Mouse (Mus musculus): ENCODE data around the gene Gabrb1. TPM values are rescaled to one million over a fixed set of nuclear protein-coding genes. Genes with fewer than 3 reads are reported as not detected.
"Not testable (repeated sequence)": the region's sequence is repeated elsewhere in the genome, so short reads cannot be mapped to it uniquely, and the experiment has no call there.

The Gabrb1 gene
- total RNA-seq, 2 experiments from 2014 or later = not detected

DNA sequence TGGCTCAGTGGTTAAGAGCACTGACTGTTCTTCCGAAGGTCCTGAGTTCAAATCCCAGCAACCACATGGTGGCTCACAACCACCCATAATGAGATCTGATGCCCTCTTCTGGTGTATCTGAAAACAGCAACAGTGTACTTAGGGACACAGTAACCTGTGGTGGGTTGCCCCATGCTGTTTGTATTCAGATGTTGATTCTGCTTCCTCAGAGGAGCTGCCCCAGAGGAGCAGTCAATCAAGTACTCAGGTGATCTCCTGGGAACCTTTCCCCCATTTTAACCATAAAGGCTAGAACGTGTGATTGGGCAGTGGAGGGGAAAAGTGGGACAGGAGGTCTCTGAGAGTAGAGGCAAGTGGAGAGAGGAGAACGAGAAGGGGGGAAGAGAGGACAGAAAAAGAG is 497.8 kb downstream of the Gabrb1 start:
- not testable (repeated sequence) for ATAC-seq (replicated peaks; ENCODE audit: low FRiP score, poor library complexity, severe bottlenecking)

DNA sequence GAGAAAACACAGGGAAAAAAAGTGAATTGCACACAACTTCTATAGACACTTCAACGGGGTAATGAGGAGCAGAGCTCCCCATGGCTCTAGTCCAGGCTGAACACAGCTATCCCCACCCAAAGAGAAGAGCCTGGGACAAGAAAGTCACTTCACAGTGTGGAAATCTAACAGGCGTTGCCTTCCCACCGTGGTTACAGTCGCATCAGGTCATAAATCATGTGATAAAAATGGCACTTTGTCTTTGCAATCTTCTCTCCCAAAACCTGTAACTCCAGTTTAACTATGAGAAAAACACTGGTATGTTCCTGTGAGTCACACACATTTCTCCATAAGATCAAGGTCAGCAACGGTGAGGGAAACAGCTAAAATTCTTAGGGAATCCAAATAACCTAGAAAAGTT is 498.7 kb downstream of the Gabrb1 start:
- no peak for ATAC-seq (replicated peaks; ENCODE audit: low FRiP score, poor library complexity, severe bottlenecking)

DNA sequence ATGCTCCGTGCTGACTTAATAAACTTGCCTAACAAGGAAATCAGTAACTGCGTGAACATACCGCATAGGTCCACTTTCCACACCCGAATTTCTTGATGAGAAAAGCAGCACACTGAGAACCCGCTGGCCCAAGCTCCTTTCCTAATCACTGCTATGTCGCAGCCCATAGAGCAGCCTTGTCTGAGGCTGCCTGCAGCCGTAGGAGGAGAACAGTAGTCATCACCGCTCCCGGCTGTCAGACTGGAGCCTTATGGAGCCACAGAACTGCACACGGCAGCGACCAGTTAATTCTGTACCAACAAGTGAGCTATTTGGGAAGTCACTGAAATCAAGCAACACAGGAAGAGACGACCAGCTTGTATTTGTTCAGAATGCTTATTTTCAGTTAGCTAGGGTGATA is 500.8 kb downstream of the Gabrb1 start:
- no peak for ATAC-seq (replicated peaks; ENCODE audit: low FRiP score, poor library complexity, severe bottlenecking)

DNA sequence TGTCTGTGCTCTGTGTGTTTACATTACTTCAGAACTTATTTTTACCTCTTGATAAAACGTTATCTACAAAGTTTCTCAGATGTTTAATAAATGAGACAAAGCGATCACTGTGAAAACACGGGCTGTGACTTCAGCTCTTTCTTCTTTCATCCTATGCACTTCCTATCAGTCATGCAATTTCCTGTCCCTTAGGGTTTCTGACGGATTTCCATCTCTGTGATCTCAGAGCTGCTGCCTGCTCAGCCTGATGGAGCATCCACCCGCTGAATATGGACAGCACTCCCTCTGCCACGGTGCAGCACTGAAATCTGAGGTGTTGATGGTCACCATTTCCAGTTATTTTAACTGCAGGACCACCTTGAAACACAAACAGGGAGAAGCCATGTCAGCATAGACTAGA is 501.6 kb downstream of the Gabrb1 start:
- ATAC-seq (replicated peaks; ENCODE audit: low FRiP score, poor library complexity, severe bottlenecking) = no peak

DNA sequence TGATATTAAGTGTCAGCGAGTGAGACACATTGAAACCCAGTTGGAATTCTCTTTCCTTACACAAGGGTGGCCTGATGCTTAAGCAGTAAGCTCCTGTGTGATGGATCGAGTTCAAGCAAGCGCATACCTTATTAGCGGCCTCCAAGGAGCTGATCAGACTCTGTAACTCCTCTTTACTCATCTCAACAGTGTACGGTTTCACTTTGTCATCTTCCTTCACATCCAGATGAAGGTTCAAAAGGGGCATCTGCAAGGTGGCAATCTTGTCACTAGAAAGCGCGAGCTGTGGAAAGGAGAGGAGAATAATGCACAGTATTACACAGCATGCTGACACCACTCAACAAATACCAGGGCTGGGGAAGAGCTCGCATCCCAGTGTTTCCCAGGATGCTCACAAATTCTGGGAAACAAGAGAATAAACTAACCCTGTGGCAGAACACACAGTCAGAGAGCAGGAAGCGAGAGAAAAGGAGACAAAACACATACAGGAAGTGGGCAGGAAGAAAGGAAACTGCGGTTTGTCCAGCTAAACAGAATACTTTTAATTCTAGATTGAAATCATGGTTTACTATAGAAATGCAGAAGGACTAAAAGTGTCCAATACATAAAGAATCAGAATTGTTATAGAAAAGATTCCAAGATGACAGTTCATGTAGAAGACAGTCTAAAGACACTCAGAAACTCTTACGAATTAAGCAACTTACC is 503.0 kb downstream of the Gabrb1 start:
- no peak for ATAC-seq (replicated peaks; ENCODE audit: low FRiP score, poor library complexity, severe bottlenecking)

DNA sequence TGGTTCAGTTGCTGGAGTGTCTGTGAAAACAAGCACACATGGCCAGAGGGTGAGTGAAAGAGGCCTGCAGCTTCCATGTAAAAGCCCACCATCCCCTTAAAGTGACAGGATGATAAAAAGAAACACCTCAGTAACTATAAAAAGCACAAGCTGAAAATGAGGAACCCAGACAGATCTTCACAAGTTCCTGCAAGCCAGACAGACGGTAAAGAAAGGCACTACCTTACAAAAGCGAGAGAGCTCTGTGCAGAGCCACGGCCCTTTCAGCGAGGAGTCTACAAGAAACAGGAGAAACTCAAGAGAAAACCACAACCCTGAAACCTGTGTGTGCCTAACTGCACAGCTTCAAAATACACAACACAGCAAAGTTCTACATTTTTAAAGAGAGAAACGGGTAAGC is 504.9 kb downstream of the Gabrb1 start:
- no peak for ATAC-seq (replicated peaks; ENCODE audit: low FRiP score, poor library complexity, severe bottlenecking)

DNA sequence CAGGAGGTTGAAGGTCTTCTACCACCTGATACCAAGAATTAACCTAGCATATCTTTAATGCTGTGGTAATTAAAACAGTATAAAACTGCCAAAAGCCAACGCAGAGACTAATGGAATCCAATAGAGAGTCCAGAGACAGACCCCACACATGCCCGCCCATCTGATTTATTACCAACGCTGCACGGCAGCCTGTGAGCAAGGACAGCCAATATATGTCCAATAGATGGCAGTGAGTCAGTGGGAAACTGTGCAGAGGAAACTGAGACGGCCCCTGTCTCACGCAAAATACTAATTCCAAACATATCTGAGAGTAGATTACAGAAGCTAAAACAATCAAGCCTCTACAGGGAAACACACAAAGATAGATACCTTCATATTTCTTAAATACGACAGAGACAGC is 506.5 kb downstream of the Gabrb1 start:
- no peak for ATAC-seq (replicated peaks; ENCODE audit: low FRiP score, poor library complexity, severe bottlenecking)

DNA sequence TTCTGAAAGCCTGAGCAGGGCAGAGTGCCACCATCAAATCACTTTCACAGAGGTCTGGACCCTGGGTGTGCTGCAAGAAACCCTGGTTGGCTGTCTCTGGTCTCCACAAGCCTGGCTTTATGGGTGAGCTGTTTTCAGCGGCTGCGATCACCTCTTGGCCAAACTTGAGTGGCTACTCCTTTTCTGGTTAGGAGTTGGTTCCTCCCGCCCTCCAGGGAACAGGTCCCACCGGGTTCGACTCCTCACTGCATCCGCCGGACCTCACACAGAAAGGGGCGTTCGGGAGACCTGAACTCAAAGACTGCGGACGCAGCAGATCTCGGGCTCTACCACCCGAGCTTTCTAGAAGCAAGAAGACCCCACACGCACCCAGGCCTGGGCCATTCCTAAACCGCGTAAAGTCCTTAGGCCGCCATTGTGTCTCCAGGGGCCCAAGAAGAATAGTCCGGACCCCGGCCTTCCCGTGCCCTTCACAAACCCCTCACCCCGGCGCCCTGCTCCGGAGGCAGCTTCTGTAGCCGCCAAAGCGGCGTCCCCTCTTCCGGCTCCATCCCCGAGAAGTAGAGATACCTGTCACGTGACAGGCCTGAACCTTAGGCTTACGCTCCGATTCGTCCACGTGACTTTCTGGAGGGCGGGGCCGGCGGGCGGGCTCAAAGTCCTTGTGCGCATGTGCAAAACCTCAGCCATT is 509.8 kb downstream of the Gabrb1 start, which contains the start of gene Commd8:
TSS of gene Commd8 (minus strand) at position 596 of the 691 bp plus-strand sequence.
- peak; percentile 92 for ATAC-seq (replicated peaks; ENCODE audit: low FRiP score, poor library complexity, severe bottlenecking)

DNA sequence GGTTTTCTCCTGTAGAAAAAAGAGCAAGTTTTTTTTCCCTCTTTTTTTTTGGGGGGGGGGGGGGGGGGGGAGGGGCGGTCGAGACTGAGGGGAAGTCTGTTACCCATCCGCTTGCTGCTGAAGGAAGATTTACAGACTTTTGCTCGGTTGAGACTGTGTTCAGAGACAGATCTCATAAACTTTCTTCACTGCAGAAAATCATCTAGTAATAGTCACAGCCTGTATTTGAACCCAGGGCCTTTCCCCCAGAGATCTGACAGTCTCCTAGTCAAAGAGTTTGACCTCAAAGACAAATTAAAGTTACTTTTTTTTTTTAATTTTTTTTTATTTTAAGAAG is 510.3 kb downstream of the Gabrb1 start:
- no peak for ATAC-seq (replicated peaks; ENCODE audit: low FRiP score, poor library complexity, severe bottlenecking)

DNA sequence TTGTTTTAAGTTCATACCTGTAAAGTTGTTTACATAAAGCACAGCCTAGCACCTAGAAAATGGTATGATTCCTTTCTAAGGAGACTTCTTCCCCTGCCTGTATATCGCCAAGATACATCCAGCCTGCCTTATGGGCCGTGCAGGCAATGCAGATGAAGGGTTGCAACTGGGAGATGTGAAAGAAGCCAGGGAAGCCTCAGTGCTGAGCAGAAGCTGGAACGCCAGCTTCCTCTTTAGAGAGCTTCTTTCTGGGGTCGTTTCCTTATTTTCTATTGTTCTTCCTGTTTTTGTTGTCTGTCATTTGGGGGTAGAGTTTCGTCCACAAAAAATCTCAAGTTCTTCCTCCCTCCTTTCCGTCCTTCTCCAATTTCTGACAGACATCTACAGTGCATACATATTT is 512.2 kb downstream of the Gabrb1 start:
- ATAC-seq (replicated peaks; ENCODE audit: low FRiP score, poor library complexity, severe bottlenecking) = no peak

DNA sequence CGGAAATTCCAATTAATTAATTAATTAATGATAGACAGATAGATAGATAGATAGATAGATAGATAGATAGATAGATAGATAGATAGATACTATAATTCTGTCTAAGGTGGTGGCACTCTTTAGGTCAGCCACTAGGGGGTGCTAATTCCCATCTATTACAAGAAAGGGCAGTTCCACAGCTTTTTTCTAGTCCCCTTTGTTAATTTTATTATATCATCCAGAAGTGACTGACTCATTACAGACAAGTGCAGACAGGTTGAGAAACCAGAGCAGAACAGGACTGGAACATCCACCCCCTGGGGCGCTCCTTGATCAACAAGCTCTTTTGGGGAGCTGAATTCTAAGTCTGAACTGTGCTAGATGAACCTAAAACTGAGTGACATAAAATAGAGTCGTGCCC is 514.8 kb downstream of the Gabrb1 start:
- ATAC-seq (replicated peaks; ENCODE audit: low FRiP score, poor library complexity, severe bottlenecking) = peak; percentile 51

DNA sequence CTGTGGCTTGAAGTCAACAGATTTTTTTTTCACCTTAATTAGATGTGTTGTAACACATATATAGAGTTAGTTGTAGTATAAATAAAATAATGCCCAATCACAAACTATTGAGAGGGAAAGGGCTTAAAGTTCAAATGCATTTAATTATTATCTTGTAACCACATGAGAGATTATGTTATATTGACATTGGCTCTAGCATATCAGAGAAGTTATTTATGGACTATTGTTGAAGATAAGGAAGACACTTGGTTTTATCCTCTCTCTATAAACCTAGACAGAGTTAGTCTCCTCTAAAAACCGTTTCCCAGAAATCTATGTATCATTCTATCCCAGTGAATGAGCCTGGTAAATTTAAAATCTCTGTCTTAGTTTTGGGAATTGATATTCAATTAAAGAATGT is 515.6 kb downstream of the Gabrb1 start:
- no peak for ATAC-seq (replicated peaks; ENCODE audit: low FRiP score, poor library complexity, severe bottlenecking)

DNA sequence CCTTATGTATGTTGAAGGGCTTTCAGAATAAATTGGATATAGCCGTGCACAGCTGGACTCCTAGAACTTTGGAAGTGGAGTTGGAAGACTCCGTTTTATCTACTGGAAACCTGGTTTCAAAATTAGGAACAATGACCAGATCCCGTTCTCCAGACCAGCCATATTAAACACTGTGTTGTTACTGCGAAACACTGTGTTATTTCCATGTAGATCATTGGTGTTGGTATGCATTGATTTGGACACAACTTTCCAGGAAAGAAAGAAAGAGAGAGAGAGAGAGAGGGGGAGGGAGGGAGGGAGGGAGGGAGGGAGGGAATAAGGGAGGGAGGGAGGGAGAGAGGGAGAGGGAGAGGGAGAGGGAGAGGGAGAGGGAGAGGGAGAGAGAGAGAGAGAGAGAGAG is 517.1 kb downstream of the Gabrb1 start:
- ATAC-seq (replicated peaks; ENCODE audit: low FRiP score, poor library complexity, severe bottlenecking) = no peak

DNA sequence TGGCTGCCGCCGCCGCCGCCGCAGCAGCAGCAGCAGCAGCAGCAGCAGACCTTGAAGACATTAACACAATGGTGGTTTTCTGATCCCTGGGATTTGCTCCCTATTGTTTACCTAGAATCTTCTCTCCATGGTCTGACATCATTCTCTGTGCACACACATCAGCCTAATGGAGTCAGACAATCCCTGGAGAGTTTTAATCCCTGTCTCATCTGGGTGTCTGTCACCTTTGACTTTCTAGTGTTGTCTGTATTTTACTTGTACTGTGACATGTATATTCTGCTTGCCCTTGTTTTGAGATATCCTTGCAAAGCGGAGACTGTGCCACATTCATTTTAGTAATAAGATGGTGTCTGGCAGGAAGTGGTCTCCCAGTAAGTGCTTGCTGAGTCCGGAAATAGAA is 517.6 kb downstream of the Gabrb1 start:
- no peak for ATAC-seq (replicated peaks; ENCODE audit: low FRiP score, poor library complexity, severe bottlenecking)

DNA sequence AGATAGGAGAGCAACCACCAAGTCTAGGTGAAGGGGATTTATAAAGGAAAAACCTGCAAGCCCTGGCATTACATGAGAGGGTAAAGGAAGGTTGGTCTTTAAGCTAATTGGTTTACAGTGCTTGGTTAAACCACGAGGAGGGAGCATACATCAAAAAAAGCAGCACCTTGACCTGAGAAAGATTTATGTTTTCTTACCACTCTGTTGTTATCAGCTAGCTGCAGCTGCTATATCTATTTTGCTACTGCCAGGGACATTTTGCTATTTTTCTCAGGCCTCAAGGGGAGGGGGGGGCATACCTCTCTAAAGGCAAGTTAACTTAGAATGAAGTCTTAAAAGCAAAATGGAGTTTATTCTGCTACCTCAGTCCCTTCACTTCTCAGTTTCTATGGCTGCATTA is 523.3 kb downstream of the Gabrb1 start:
- ATAC-seq (replicated peaks; ENCODE audit: low FRiP score, poor library complexity, severe bottlenecking) = peak; percentile 40; the same call in 1 of the 2 replicates

DNA sequence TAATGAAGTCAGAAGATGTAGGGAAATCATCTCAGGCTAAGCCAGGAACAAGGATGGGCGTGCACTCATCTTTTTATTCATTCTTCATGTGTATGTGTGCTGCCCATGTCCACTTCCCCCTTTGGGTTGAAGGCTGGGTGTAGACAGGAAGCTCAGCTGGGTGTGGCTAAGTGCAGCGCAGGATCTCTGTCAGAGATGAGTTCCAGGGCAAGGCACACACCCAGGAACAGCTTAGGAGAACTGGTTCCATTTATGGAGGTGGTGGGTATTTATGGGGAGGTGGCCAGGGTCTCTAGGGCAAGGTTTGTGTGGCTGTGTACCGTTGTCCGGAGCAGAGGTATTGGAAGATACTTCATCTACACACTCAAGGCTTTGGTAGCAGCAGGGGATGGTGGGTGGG is 524.9 kb downstream of the Gabrb1 start:
- peak; percentile 83 for ATAC-seq (replicated peaks; ENCODE audit: low FRiP score, poor library complexity, severe bottlenecking)

DNA sequence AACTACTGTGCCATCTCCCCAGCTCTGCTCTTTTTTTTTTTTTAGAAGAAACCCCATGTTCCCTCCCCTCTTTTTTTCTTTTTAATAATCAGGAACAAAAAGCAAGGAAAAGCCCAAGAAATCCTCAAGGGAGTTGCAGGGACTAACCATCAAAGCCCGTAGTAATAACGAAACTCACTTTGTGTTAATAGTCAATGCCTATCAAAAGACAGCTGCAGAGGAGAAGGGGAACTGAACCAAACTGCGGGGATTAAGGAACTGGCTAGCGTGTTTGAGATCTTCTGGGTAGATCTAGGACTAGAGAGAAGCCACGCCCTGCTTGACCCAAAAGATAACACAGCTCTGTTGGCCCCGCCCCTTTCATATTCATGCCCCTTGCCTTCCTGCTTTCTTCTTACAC is 526.0 kb downstream of the Gabrb1 start:
- peak; percentile 77 for ATAC-seq (replicated peaks; ENCODE audit: low FRiP score, poor library complexity, severe bottlenecking)

DNA sequence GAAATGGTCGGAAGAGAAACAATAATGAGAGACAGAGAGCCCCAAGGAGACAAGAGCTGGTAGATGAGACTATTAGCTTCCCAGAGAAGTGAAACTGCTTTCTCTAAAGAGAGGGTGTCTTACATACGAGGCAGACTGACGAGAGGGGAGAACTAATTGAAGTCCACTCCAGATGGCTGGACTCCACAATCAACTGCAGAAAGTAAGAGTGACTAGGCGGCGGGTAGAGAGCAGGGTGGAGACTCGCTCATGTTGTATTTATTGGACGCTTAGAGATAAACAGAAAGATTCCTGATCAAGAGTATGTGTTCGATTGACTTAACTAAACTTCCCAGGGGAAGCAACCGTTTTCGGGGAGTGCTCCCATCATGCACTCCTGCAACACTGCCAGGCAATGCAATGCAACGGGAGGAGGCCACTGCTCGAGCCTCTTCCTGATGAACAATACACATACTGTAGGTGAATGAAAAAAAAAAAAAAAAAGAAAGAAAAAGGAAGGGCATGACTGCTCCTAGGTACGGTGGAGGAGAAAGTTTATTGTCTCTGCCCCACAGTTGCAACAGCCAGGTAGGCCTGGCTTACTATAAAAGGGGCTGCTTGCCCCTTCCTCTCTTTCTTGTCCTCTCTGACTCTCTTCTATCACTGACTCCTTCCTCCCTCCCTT is 526.7 kb downstream of the Gabrb1 start:
- peak; percentile 66 for ATAC-seq (replicated peaks; ENCODE audit: low FRiP score, poor library complexity, severe bottlenecking)

DNA sequence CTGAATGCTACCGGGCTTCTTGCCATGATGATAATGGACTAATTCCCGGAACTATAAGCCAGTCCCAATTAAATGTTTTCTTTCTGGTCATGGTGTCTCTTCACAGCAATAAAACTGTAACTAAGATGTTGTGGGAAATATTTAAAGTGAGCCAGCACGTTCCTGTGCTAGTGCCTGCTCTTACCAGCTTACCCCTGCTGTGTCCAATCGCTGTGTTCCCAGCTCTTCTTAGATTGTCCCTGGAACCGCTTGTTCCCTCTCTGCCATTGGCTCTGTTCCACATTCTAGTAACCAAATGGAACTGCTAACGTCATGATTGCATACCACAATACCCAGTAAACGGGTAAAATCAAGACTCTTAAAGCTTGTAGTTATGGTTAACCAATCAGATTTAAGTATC is 533.2 kb downstream of the Gabrb1 start:
- no peak for ATAC-seq (replicated peaks; ENCODE audit: low FRiP score, poor library complexity, severe bottlenecking)

DNA sequence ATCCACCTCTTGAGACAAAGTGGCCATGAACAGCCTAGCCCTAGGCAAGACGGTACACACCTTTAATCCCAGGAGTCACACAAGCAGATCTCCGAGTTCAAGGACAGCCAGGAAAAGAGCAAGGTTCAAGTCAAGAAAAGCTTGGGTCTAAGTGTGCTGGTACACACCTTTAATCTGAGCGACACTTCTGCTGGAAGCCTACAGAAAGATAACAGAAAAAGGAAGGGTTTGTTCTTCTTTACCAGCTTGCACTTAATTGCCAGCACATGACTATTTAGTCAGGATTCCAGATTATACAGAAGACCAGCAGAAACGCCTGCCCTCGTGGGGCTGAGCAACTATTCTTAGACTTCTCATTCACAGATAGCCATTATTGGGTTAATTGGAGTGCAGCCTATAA is 534.0 kb downstream of the Gabrb1 start:
- ATAC-seq (replicated peaks; ENCODE audit: low FRiP score, poor library complexity, severe bottlenecking) = no peak

DNA sequence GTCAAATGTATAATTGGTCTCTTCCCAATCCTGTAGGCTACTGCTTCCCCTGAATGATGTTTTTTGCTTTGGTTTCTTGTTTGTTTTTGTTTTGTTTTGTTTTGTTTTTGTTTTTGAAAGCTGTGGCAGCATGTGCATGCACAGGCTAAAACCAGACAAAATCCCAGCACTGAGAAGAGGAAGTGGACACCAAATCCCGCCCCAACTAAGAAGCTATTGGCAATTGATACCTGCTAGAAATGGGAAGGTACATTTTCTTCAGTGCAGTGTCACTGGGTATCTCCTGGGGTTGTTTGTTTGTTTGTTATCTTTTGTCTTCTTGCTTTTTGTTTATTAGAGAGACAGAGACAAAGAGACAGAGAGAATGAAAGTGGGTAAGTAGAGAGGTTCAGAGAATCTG is 537.5 kb downstream of the Gabrb1 start:
- ATAC-seq (replicated peaks; ENCODE audit: low FRiP score, poor library complexity, severe bottlenecking) = no peak
